Mouse (Mus musculus) 416B (cell line): ENCODE data around the gene Pced1a.

Source experiments
- DNase-seq: peaks from one replicate; pipeline ENCODE4 v3.0.0; 2011; ENCODE audit warnings: low read depth

Pced1a gene

DNA sequence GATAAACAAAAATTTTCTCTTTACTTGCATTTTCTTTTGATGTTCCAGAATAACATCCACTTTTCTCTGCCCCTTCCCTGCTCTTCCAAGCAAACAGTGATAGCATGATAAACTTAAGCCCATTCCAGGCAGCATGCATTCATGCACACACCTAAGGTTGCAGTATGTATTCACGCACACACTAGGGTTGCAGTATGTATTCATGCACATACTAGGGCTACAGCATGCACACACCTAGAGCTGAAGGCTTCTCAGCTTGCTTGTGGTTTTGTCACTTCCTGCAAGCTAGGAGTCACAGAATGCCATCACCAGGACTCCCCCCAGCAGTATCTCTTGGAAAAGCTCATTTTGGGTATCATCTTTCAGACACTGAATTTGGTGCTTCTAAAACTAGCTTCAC is 12.3 kb upstream of the Pced1a start:
- no peak for DNase-seq

DNA sequence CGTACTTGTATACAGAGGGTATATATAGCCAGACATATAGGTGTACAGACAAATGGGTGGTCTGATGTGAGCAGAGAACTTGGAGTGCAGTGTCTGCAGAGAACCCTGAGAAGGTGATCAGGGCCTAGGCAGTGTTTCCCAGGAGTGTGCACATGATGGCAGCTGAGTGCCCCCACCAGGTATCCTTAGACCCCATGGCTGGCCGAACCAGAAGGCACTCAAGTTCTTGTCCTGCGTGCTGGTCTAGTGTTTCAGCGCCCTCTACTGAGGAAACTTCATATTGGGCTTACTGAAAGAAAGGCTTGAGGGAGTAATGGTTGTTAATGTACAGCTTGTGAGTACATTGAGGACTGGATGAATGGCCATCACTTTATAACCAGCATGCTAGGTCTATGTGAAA is 8.7 kb upstream of the Pced1a start:
- DNase-seq, result peak; percentile 79

DNA sequence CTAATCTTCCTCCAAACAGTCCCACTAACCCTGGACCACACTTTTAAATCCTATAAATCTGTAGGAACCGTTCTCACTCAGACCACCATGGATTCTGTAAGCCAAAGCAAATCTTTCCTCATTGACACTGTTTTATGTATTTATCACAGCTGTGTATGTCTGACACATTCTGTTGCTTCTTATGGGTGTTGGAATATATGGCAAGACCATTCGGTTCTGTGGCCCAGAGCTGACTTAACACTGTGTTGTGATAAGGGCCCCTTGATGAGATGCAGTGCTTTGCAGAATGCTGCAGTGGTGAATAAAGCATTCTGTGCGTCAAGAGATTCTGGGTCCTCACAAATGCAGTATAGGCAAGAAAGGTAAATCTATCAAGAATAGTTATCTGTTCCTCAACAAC is 7.7 kb upstream of the Pced1a start:
- DNase-seq, result no peak

DNA sequence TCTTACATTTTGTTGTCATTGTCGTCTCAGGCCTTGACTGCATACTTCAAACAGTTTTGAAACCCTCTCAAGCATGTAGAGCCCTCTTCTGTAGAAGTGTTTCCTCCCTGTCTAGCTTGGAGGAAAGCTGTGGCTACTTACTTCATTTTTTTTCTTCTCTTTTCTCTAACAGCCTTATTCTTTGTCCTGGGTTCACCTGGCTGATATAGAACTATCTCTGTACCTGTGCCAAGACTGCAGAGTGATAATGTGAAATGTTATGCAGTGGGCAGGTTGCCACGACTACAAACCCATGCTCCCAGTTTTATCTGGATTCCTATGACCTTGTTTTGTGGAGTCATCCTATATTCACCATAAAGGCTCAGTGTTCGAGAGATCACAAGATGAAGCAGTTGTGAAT is 6.0 kb upstream of the Pced1a start:
- DNase-seq, result no peak

DNA sequence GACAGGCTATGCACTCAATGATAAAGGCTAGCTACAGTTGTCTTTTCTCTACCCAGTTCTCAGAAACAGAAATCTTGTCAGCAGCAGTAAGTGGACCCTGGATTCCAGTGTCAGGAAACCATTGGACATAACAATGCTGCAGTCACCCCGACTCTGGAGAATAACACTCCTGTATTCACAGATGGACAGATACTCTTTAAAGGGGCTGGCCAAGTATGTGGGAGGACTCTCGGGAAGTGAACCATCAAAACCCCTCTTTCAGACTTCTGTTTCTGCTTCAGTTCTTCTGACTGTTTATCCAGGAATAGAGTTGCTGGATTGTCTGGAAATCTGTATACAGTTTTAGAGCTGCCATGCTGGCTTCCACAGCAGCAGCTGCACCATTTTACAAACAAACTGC is 5.3 kb upstream of the Pced1a start:
- DNase-seq, result no peak

DNA sequence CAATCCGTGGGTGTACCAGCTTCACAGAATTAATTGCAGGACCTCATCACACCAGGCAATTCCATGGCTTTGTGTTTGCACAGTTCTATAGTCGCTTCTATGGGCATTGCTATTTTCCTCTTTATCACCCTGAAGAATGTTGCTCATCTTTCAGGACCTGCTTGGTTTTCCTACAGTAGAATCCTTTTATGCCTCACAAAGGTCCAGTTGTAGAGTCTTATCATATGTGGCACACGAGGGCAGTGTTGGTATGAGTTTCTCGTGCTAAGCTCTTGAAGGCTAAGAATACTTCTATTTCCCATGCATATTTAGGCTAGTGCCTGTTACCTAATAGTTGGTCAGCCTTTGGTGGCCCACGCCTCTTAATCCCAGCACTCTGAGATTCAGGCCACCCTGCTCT is 611 bp upstream of the Pced1a start:
- DNase-seq, result peak; percentile 76

DNA sequence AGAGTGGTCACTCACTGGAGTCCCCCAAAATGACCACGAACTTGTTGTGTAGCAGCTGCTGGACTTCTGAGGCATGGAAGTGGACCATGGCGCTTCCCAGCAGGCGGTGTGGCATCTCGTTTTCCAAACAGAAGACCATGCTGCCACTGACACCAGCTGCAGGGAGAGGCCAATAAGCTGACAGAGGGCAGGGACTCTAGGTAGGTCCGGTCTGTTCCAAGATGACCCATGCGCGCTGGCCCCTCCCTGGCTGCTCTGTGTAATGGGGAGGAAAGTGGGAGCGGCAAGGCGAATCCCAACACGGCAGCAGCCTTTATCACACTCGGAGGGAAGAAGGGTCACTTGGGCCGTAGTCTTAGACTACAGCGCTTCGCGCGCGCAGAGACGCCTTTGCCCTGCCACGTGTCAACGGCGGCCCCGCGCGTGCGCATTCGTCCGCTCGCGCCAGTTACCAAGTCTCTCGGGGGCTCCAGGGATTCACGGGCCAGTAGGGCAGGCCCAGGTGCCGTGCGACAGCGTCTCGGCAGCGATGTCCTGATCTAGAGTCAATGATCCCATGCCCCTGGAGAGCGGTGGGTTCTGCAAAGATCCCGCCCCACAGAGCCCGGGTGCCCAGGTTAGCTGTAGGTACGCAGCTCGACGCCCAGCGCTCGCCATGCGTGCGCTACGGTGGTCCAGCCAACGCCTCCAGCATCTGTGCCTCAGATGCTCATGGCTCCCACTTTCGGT is 940 bp downstream of the Pced1a start:
- DNase-seq, result peak; percentile 71

DNA sequence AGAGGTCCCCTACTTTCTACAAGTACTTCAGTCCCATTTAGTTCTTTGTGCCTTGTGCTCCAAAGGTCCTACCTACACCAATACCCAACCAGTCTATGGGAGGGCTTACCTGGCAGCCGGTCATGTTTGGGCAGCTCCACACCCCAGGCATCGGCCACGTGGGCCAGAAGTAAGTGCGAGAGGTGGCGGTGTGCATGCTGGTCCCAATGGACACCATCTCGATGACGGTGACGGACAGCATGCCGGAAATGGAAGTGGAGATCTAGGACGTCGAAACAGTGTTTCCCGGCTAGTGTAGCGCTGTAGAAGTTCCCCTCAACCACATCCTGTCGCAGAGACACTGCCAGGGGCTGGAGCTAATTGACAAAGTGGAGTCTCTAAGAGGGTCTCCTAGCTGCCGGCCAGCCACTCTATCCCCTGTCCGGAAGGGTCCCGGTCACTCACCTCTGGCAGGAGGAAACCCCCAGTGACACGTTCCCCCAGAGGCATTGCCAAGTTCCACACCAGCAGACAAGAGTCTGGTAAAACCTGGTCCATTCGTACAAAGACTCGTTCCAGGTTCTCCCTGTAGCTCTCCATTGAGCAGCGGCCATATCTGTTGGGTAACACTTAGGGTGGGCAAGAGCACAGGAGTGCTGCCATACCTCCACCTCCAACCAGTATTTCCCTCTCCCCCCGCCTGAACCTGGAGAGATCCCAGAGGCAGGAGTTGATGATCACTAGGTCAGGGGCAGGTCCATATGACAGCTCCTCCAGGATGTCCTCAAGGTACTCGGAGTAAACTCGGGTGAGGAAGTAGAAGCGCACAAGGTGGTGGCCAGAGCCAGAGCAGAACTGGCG is 2.5 kb downstream of the Pced1a start:
- DNase-seq, result no peak

DNA sequence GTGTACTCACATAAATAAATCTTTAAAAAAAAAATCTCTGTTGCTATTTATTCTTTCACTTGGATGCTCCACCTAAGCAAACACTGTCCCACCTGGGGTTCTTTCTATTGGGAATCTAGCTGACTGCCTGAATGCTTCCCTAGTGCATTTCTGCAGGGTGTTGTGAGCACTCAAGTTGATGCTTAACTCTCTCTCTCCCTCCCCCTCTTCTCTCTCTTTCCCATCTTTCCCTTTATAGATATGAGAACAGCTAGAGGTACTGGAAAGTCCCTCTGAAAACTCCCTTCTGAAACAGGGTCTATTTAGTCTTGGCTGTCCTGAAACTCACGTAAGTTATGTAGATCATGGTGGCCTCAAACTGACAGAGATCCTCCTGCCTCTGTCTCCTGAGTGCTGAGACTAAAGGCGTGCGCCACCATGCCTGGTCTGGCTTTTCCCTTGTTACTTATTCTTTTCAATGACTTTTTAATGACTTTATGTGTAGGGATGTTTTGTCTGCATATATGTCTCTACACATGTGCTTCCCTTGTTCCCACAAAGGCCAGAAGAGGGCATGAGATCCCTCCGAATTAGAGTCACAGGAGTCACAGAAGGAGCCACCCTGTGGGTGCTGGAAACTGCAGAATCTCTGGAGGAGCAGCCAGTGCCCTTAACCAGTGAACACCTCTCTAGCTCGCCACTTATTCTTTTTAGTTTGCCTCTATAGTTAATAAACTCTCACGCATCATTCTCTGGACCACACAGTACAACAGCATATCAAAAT is 10.2 kb downstream of the Pced1a start:
- peak; percentile 57 for DNase-seq

DNA sequence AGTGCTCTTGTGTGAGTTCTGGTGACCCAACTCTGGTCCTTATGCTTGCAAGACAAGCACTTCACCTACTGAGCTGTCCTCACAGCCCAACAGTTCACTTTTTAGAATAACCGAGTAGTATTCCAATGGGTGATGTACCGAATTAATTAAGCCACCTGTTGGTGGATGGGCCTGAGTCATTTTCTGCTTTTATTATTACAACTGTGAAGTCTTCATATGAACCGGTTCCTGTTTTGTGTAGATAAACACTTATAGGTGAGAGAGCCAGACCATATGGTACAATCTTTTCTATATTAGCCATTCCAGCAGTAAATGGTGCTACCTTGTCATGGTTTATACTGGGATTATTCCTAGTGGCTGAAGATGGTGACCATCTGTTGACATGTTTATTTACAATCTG is 11.7 kb downstream of the Pced1a start:
- DNase-seq, result no peak

DNA sequence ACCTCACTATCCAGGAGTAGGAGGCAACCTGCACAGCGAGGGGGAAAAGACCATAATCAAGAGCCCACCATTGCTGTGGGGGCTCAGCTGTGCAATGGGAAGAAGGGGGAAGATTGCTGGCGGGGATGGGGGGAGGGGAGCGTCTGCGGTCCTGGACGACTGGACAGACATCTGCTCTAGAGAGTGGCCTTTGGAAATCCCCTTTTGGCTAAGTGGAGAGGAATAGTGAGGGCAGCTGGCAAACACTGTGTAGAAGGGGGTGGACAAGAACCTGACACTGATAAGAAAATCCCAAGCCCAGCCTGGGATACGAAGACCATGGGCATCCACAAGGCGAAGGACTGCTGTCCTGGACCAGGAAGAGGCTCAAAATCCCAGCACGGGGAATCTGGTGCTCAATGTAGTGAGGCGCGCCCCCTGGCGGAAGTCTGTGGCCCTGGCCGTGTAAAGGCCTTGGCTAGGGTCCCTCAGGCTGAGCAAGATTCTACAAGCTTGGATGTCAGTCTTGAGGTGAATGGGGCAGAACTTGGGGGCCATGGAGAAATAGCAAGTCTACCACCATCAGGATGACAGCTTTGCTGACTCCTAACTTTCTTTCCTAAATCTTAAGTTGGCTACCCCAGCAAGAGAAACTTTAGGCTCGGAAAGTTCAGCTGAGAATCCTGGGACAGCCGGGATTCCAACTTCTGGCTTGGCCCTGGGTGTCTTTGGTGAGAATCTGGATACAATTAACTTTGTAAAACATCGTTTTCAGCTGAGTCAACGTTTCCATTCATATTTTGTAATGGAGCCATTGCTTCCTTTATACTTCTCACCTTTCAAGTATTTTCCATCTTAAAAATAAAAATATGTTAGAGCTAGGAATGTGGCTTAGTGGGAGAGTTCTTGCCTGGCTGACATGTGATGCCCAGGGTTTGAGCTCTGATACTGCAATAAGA is 12.7 kb downstream of the Pced1a start:
- DNase-seq, result peak; percentile 62

DNA sequence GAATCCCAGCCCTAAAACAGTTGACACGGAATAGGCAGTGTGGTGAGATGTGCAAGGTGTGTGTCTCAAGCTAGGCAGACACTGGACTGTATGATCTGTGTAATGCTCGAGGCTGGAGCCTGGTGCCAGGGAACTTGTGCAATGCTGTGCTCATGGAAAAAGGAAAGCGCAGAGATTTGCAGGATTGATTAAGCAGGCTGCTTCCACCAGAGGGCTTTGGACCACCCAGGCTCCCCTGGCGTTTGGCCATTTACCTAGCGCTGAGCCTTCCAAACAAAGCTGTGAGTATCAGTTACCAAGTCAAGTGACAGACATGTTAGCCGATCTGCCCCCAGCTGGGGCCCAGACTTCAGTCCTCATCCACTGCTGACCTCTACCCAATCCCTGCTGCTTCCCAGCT is 16.3 kb downstream of the Pced1a start:
- no peak for DNase-seq

DNA sequence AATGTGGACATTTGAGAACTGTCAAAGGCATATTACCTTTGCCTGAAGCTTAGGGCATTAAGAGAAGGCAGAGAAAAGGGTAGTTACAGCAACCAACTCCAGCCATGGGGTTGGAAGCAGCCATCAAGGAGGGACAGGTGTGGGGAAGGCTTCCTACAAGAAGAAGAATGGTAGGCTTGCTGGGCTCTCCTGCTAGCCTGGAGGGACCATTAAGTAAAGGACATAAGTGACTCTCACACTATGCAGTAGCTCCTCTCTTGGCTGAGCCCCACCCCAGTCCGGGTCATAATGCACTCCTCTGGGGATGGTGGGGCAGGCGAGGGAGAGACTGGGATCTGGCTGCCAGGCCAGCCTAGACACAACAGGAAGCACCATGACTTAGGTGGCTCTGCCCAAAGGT is 18.3 kb downstream of the Pced1a start, which contains the start of gene Tmem239:
Tmem239 (plus strand) TSS at position 301 of the 400 bp plus-strand sequence.
- DNase-seq, result no peak

DNA sequence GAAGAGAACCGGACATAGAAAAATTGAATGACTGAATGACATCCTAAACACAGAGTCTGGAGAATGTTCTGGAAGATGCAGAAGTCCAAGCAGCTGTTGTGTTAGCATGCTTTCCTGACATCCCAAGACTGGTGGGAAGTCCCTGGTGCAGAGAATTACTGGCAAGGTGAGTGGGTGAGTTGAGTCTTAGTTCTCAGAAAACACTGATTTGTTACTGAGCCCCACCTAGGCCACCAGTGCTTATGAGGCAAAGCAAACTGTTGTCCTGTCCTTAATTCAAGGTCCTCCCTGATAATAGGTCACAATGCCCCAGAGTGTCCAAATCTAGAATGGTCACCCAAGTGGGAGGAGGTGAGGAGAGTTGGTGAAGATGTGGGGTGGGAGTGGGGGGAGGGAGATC is 19.6 kb downstream of the Pced1a start, which contains the start of the genes Gm28372 and 1700020A23Rik:
Gm28372 (plus strand) TSS at position 301 of the 400 bp plus-strand sequence.
1700020A23Rik (plus strand) TSS at position 321 of the 400 bp plus-strand sequence.
- no peak for DNase-seq

DNA sequence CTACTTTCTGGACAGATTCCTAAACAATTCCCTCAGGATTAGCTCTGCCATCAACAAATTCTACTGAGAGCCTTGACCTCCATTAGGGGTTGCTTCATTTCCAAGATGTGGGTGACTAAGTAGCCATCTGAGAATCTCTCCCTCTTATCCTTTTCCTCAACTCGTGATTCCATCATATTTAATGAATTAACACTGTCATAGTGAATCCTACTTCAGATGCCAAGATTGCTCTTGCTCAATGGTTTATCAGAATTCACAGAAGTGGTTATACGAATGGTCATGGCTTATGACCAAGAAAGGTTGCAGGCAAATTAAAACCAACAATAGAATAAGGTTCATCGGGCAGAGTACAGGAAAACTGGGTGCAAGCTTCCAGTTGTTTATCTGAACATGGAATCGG is 22.6 kb downstream of the Pced1a start:
- no peak for DNase-seq

DNA sequence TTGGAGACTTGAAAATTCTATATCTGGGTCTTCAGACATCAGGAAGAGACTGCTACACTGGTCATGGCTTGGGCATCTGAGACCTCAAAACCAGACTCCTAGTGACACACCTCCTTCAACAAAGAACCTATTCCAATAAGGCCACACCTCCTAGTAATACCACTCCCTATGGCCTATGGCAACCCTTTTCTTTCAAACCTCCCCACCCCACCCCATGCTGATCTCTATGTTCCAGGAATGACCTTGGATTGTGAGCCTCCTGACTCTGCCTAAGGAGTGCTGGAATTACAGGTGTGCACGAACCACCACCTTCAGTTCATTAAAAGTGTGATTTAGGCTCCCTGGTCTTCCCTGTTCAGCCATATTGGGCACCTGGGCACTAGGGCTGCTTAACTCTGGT is 24.5 kb downstream of the Pced1a start:
- DNase-seq, result no peak

DNA sequence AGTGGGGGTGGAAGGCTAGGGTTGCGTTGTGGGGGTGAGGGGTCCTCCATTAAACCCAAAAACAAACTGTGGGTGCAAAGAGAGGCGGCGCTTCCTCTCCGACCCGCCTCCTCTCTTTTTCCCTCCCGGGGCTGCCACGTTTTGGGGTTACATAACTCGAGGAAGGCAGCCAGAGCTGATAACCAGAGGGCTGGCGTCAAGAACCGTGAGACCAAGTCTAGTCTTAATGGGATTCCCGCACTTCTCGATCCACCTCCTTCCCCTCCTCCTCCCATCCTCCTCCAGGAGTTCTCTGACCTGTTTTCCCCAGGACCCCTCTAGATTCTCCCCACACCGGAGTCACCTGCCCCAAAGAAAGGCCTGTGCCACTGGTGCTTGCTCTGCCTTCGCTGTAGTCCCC is 26.4 kb downstream of the Pced1a start:
- no peak for DNase-seq

DNA sequence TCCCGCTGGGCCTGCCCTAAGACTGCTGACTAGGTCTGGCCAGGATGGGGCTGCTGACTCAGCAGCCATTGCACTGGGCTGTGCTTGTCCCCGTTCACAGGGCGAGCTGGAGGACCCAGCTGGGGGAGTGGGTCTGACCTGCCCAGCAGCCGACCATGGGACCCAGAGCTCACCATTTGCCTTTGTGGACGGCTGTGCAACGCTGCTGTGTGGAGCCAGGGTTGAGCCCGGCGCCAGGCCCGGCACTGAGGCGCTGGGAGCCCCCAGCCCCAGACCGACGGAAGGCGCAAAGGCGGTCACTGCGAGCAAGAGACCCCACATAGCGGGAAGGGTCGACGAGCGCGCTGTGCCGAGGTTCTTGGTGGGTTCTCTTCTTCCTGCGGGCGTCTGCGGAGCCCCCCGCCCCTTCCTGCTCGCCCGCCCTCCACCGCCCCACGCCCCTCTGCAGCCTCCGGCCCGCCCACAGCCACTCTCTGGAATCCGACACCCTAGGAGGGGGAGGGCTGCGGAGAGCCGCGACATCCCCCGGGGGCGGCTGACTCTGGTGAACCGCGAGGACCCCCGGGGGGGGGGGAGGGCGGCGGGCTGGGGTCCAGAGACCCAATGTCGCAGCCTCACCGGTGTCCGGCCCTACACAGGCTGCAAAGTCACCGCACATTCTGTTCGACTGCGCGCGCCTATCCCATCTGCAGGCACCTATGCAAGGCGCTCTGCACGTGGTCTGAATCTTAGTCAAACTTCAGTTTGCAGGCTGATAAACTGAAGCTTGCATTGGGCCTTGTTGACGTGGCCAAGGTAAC is 27.1 kb downstream of the Pced1a start, which contains the start of gene Cpxm1:
Cpxm1 (minus strand) TSS at position 389 of the 800 bp plus-strand sequence.
- DNase-seq, result no peak

DNA sequence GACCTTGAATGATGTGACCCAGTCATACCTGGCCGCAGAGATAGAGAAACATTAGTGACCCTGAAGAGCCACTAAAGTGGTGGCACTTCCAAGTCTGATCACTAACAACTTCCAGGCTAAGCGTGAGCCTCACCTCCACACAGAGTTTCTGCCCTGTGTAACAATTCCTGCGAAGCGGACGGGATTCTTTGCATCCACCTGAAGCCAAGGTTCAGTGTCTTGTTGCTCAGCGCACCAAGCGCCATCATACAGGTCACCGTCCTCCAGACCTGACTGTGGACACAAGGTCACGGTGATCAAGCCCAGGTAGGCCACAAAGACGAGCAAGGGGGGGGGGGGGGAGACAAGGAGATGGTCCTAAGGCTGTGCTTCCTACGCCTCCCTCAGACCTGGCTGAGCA is 28.8 kb downstream of the Pced1a start:
- no peak for DNase-seq

DNA sequence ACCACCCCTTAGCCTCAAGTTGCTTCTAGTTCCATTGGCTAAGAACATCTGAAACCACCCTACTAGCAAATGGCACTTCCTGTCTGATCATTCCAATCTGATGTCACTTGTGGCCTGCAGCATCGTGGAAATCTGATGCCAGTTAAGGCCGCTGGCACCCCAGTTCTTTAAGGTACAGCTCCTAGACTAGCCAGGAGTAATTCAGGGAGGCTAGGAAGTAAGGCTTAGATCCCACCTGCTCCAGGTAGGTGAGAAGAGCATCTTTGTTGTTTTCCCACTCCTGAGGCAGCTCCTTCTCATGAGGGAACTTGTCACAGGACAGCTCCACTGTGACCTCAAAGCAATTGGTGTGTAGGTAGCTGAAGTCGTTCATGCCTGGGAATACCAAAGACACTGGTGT is 31.7 kb downstream of the Pced1a start:
- no peak for DNase-seq
